Mouse (Mus musculus) liver, embryonic 14.5 days (tissue): ENCODE data around the gene Khdc4.

ENCODE experiments used
- CTCF ChIP-seq: IDR thresholded peaks from 2 replicates; pipeline ENCODE4 v1.5.1; 2016; ENCODE audit warnings: antibody characterized with exemption, low read depth, control low read depth
- EP300 ChIP-seq: IDR thresholded peaks from 2 replicates; pipeline ENCODE4 v1.6.1; 2016; ENCODE audit warnings: antibody characterized with exemption, low read depth

DNA sequence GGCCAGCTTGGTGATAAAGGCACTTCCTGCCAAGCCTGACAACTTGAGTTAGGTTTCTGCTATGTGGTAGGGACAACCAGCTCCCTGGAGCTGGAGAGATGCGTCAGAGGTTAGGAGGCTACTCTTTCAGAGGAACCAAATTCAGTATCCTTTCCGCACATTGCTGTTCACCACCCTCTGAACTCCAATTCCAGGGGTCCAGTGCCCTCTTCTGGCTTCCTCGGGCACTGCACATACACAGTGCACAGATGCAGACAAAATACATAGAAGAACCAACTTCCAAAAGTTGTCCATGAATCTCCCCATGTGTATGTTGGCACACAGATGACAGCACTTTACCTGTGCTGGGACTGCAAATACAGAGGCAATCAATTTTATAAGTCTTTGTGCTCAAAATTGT, 53.0 kb downstream of the Khdc4 start:
- peak; percentile 89 for TF ChIP-seq CTCF
- no peak for TF ChIP-seq EP300
